Mouse (Mus musculus): ENCODE results near the gene Spag6.

DNA sequence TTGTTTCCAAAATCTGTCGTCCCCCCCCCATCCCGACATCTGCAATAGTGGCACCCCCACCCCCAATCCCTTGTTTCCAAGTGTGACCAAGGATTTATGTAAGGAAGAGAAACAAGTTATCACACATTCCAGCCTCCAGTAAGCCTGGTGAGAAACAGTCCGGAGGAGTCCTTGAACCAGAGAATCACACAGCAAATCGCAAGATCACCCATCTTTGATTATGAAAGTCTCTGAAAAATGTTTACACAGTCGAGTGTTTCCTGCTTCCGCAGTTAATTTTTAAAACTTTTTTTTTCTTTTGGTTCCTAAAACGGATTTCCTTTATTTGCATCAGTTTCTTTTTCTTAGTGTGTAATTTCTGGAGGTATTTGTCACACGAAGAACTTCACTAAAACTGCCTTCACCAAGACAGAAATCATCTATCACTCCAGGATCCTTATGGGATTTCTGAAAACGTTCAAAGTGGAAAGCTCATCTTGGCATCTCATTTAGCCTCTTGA is 6.1 kb upstream of the Spag6 start:
- TF ChIP-seq POLR2A (IDR thresholded peaks at IDR 0.05; ENCODE audit: control insufficient read depth, low read depth, low read length) (no peak), CTCF (IDR thresholded peaks at IDR 0.05; ENCODE audit: control insufficient read depth, insufficient read depth, insufficient replicate concordance, low read depth, low read length) (no peak)

Measured in testis, adult 2 months (tissue).